Mouse (Mus musculus): Measurements from ENCODE around the gene Vps37b. TPM values are rescaled to one million over a fixed set of nuclear protein-coding genes. Genes with fewer than 3 reads are reported as not detected.
"Not testable (repeated sequence)": the region's sequence is repeated elsewhere in the genome, so short reads cannot be mapped to it uniquely, and the experiment has no call there.

Vps37b gene
- 10 to 100 TPM; 18.4 to 21.9 (median 18.7) TPM for polyA plus RNA-seq (2017; shearing (Covaris generic))

GRCm38 (mm10) chr5:124032001-124032508 is at the start of gene Vps37b:
TSS of gene Vps37b (minus strand) at chr5:124032270.
- peak; percentile 51 for ATAC-seq

GRCm38 (mm10) chr5:124079880-124080279 is 47.8 kb upstream of the Vps37b start:
- peak; percentile 5 for ATAC-seq

- ATAC-seq, result peak; percentile 9
Measured at GRCm38 (mm10) chr5:124078794-124079416, 46.8 kb upstream of the Vps37b start.

- ATAC-seq, result no peak
Measured at GRCm38 (mm10) chr5:124077856-124078460, 45.9 kb upstream of the Vps37b start.

GRCm38 (mm10) chr5:124077241-124077640 is 45.2 kb upstream of the Vps37b start:
- no peak for ATAC-seq

GRCm38 (mm10) chr5:124076559-124076958 is 44.5 kb upstream of the Vps37b start:
- no peak for ATAC-seq

GRCm38 (mm10) chr5:124075716-124076115 is 43.6 kb upstream of the Vps37b start:
- no peak for ATAC-seq

GRCm38 (mm10) chr5:124074845-124075307 is 42.8 kb upstream of the Vps37b start:
- ATAC-seq, result peak; percentile 92

GRCm38 (mm10) chr5:124073682-124074081 is 41.6 kb upstream of the Vps37b start:
- no peak for ATAC-seq

- ATAC-seq, result no peak
Measured at GRCm38 (mm10) chr5:124069657-124070056, 37.6 kb upstream of the Vps37b start.

- no peak for ATAC-seq
Measured at GRCm38 (mm10) chr5:124062037-124062824, 30.2 kb upstream of the Vps37b start.

GRCm38 (mm10) chr5:124059677-124060076 is 27.6 kb upstream of the Vps37b start:
- ATAC-seq, result no peak

GRCm38 (mm10) chr5:124058749-124059148 is 26.7 kb upstream of the Vps37b start:
- ATAC-seq, result no peak

- ATAC-seq, result no peak
Measured at GRCm38 (mm10) chr5:124056956-124057355, 24.9 kb upstream of the Vps37b start.

- no peak for ATAC-seq
Measured at GRCm38 (mm10) chr5:124056219-124056618, 24.1 kb upstream of the Vps37b start.

GRCm38 (mm10) chr5:124052641-124053040 is 20.6 kb upstream of the Vps37b start:
- ATAC-seq, result not testable (repeated sequence)

GRCm38 (mm10) chr5:124051899-124052491 is 19.9 kb upstream of the Vps37b start:
- ATAC-seq, result no peak

- ATAC-seq, result peak; percentile 82
Measured at GRCm38 (mm10) chr5:124050095-124051050, 18.3 kb upstream of the Vps37b start.

- ATAC-seq, result no peak
Measured at GRCm38 (mm10) chr5:124049249-124050045, 17.4 kb upstream of the Vps37b start.

- ATAC-seq, result no peak
Measured at GRCm38 (mm10) chr5:124046741-124047401, 14.8 kb upstream of the Vps37b start.
